Mouse (Mus musculus) liver, embryonic 13.5 days (tissue): ENCODE data around the gene Jdp2. TPM values are rescaled to one million over a fixed set of nuclear protein-coding genes. Genes with fewer than 3 reads are reported as not detected.

Experiments used
- ATAC-seq: fragments of 200-750 bp; cut with Nextera tagmentation; 2 replicates; pipeline ENCODE4 v1.8.0; 2017; ENCODE audit warnings: low read depth, mild to moderate bottlenecking, moderate number of reproducible peaks, moderate library complexity
- DNase-seq: peaks from one replicate; pipeline ENCODE4 v3.0.0; 2022
- H3K27ac ChIP-seq: fragments of 300-500 bp; sonication (generic); 2 replicates; pipeline ENCODE4 v1.5.1; 2015; ENCODE audit warnings: moderate library complexity, mild to moderate bottlenecking, inconsistent platforms
- H3K27me3 ChIP-seq: fragments of 300-500 bp; sonication (generic); 2 replicates; pipeline ENCODE4 v1.6.1; 2015; ENCODE audit warnings: mild to moderate bottlenecking, inconsistent platforms
- H3K36me3 ChIP-seq: fragments of 300-500 bp; sonication (generic); 2 replicates; pipeline ENCODE4 v1.6.1; 2015; ENCODE audit warnings: mild to moderate bottlenecking, inconsistent platforms
- H3K4me1 ChIP-seq: fragments of 300-500 bp; sonication (generic); replicated peaks from 2 replicates; pipeline ENCODE4 v1.6.1; 2015; ENCODE audit warnings: inconsistent platforms
- H3K4me2 ChIP-seq: fragments of 300-500 bp; sonication (generic); 2 replicates; pipeline ENCODE4 v1.6.1; 2015; ENCODE audit warnings: inconsistent platforms, mild to moderate bottlenecking, moderate library complexity
- H3K4me3 ChIP-seq: fragments of 300-500 bp; sonication (generic); replicated peaks from 2 replicates; pipeline ENCODE4 v1.5.1; 2015; ENCODE audit warnings: mild to moderate bottlenecking, inconsistent platforms
- H3K9ac ChIP-seq: fragments of 300-500 bp; sonication (generic); 2 replicates; pipeline ENCODE4 v1.6.1; 2015; ENCODE audit warnings: mild to moderate bottlenecking, inconsistent platforms
- H3K9me3 ChIP-seq: fragments of 300-500 bp; sonication (generic); replicated peaks from 2 replicates; pipeline ENCODE4 v1.6.1; 2016; ENCODE audit warnings: inconsistent platforms
- WGBS: fragments of 180-500 bp; shearing (Covaris S2); methylation state at CpG from one replicate; pipeline ENCODE4 v1.1.7; 2015; ENCODE audit not compliant: insufficient replicate concordance; 5-methylcytosine and 5-hydroxymethylcytosine counted together
- polyA plus RNA-seq: library from polyadenylated mRNA; unstranded; fragments of >200 nt; fragmentation: Nextera tagmentation; extraction: Ambion mirVana; gene quantifications from 2 replicates; pipeline ENCODE4 v1.2.1, GENCODE M21; 2015

Jdp2 gene
- polyA plus RNA-seq, 1 experiment from 2014 or later, result 0.12 TPM

- 21% methylated on average over 4 of the region's 4 CpGs for WGBS
- Histone ChIP-seq H3K27me3 (no peaks in the 10 kb centered on the region), H3K4me2 (no peak overlapping the region), H3K4me1 (peaks cover 6% of the 10 kb centered on the region), H3K9ac (no peak overlapping the region), H3K36me3 (no peaks in the 10 kb centered on the region), H3K9me3 (no peaks in the 10 kb centered on the region), H3K27ac (no peak overlapping the region), H3K4me3 (no peak overlapping the region)
- no peak for DNase-seq
- no peak for ATAC-seq
Measured at GRCm38 (mm10) chr12:85575496-85575840, 23.4 kb upstream of the Jdp2 start.

GRCm38 (mm10) chr12:85581261-85582066 lies 17.4 kb upstream of the Jdp2 start:
- ATAC-seq, result no peak
- 56% methylated on average over 15 of the region's 15 CpGs for WGBS

GRCm38 (mm10) chr12:85582067-85582316 lies 16.8 kb upstream of the Jdp2 start:
- H3K27me3 ChIP-seq, result no peaks in the 10 kb centered on the region
- WGBS, result 79% methylated on average over 5 of the region's 5 CpGs

More at GRCm38 (mm10) chr12:85581261-85582066, 17.4 kb upstream of the Jdp2 start:
- Histone ChIP-seq H3K27me3 (no peaks in the 10 kb centered on the region), H3K9me3 (no peaks in the 10 kb centered on the region), H3K4me1 (no peaks in the 10 kb centered on the region; the same call in 1 of the 2 replicates), H3K36me3 (no peaks in the 10 kb centered on the region), H3K4me3 (no peak overlapping the region), H3K4me2 (no peak overlapping the region), H3K27ac (no peak overlapping the region), H3K9ac (no peak overlapping the region)
- no peak for DNase-seq

GRCm38 (mm10) chr12:85585761-85586258 lies 13.0 kb upstream of the Jdp2 start:
- H3K27ac ChIP-seq, result no peak overlapping the region
- no peak overlapping the region for H3K9ac ChIP-seq
- H3K4me2 ChIP-seq, result no peak overlapping the region
- no peaks in the 10 kb centered on the region for H3K36me3 ChIP-seq
- DNase-seq, result no peak
- no peak overlapping the region for H3K4me3 ChIP-seq
- H3K9me3 ChIP-seq, result no peaks in the 10 kb centered on the region
- 63% methylated on average over 11 of the region's 11 CpGs for WGBS
- no peak for ATAC-seq
- H3K4me1 ChIP-seq, result no peaks in the 10 kb centered on the region; the same call in 1 of the 2 replicates
- no peaks in the 10 kb centered on the region for H3K27me3 ChIP-seq

More at GRCm38 (mm10) chr12:85582067-85582316, 16.8 kb upstream of the Jdp2 start:
- H3K4me1 ChIP-seq, result no peaks in the 10 kb centered on the region; the same call in 1 of the 2 replicates
- H3K4me2 ChIP-seq, result no peak overlapping the region
- H3K9me3 ChIP-seq, result no peaks in the 10 kb centered on the region
- H3K36me3 ChIP-seq, result no peaks in the 10 kb centered on the region
- DNase-seq (no peak), ATAC-seq (no peak)
- no peak overlapping the region for H3K4me3 ChIP-seq
- H3K27ac ChIP-seq, result no peak overlapping the region
- H3K9ac ChIP-seq, result no peak overlapping the region

GRCm38 (mm10) chr12:85589870-85590382 lies 8.9 kb upstream of the Jdp2 start:
- no peak for ATAC-seq
- no peak overlapping the region for H3K9ac ChIP-seq
- no peaks in the 10 kb centered on the region; the same call in 1 of the 2 replicates for H3K4me1 ChIP-seq
- WGBS, result 53% methylated on average over 5 of the region's 5 CpGs
- H3K27me3 ChIP-seq, result no peaks in the 10 kb centered on the region
- H3K4me3 ChIP-seq, result no peak overlapping the region
- H3K4me2 ChIP-seq, result no peak overlapping the region
- H3K9me3 ChIP-seq, result no peaks in the 10 kb centered on the region
- no peak for DNase-seq
- H3K36me3 ChIP-seq, result no peaks in the 10 kb centered on the region
- no peak overlapping the region for H3K27ac ChIP-seq

- no peak overlapping the region for H3K9ac ChIP-seq
- WGBS, result 15% methylated on average over 9 of the region's 9 CpGs
- ATAC-seq, result no peak
Measured at GRCm38 (mm10) chr12:85592943-85593342, 5.9 kb upstream of the Jdp2 start.

GRCm38 (mm10) chr12:85594390-85594789 lies 4.4 kb upstream of the Jdp2 start:
- Histone ChIP-seq H3K4me3 (no peak overlapping the region), H3K4me2 (no peak overlapping the region), H3K9ac (no peak overlapping the region), H3K27ac (no peak overlapping the region), H3K36me3 (no peaks in the 10 kb centered on the region), H3K9me3 (no peaks in the 10 kb centered on the region), H3K27me3 (peaks cover 39% of the 10 kb centered on the region), H3K4me1 (peaks cover 6% of the 10 kb centered on the region)
- ATAC-seq (no peak), DNase-seq (no peak)
- whole genome bisulfite sequencing, result 62% methylated on average over 2 of the region's 2 CpGs

More at GRCm38 (mm10) chr12:85592943-85593342, 5.9 kb upstream of the Jdp2 start:
- Histone ChIP-seq H3K27ac (no peak overlapping the region), H3K36me3 (no peaks in the 10 kb centered on the region), H3K9me3 (no peaks in the 10 kb centered on the region), H3K4me2 (no peak overlapping the region), H3K27me3 (peaks cover 25% of the 10 kb centered on the region), H3K4me1 (peaks cover under 1% of the 10 kb centered on the region), H3K4me3 (no peak overlapping the region)
- DNase-seq, result no peak

GRCm38 (mm10) chr12:85598053-85598452 lies 774 bp upstream of the Jdp2 start:
- WGBS, result 47% methylated on average over 11 of the region's 11 CpGs
- H3K9ac ChIP-seq, result no peak overlapping the region
- no peak overlapping the region for H3K27ac ChIP-seq
- H3K27me3 ChIP-seq, result peaks cover 76% of the 10 kb centered on the region
- H3K4me1 ChIP-seq, result peaks cover 27% of the 10 kb centered on the region
- DNase-seq, result no peak
- no peak for ATAC-seq
- no peaks in the 10 kb centered on the region for H3K9me3 ChIP-seq
- H3K36me3 ChIP-seq, result no peaks in the 10 kb centered on the region
- H3K4me3 ChIP-seq, result peak overlapping the region; percentile 64; the same call in 1 of the 2 replicates
- peak overlapping the region; percentile 71 for H3K4me2 ChIP-seq

- Histone ChIP-seq H3K27ac (0 out of 2 replicates have a peak overlapping the region, but pooled peaks have one; percentile 34), H3K9me3 (no peaks in the 10 kb centered on the region), H3K4me2 (peak overlapping the region; percentile 71), H3K4me3 (peak overlapping the region; percentile 64), H3K4me1 (peaks cover 33% of the 10 kb centered on the region), H3K36me3 (no peaks in the 10 kb centered on the region), H3K27me3 (peaks cover 82% of the 10 kb centered on the region), H3K9ac (peak overlapping the region; percentile 65)
- 2% methylated on average over 43 of the region's 49 CpGs for WGBS
- no peak for DNase-seq
- ATAC-seq, result peak; percentile 32; the same call in 1 of the 2 replicates
Measured at GRCm38 (mm10) chr12:85599478-85600152, 788 bp downstream of the Jdp2 start.

GRCm38 (mm10) chr12:85600637-85601036 lies 1.8 kb downstream of the Jdp2 start:
- ATAC-seq (no peak), DNase-seq (no peak)
- H3K4me2 ChIP-seq, result peak overlapping the region; percentile 71
- no peak overlapping the region for H3K27ac ChIP-seq
- no peaks in the 10 kb centered on the region for H3K9me3 ChIP-seq
- no peaks in the 10 kb centered on the region for H3K36me3 ChIP-seq
- H3K9ac ChIP-seq, result 0 out of 2 replicates have a peak overlapping the region, but pooled peaks have one; percentile 13
- peaks cover 79% of the 10 kb centered on the region for H3K27me3 ChIP-seq
- peak overlapping the region; percentile 64 for H3K4me3 ChIP-seq
- H3K4me1 ChIP-seq, result peaks cover 33% of the 10 kb centered on the region
- WGBS, result 43% methylated on average over 7 of the region's 7 CpGs

- Histone ChIP-seq H3K9me3 (no peaks in the 10 kb centered on the region), H3K4me1 (peaks cover 33% of the 10 kb centered on the region), H3K27me3 (peaks cover 71% of the 10 kb centered on the region), H3K36me3 (no peaks in the 10 kb centered on the region), H3K9ac (no peak overlapping the region), H3K4me3 (no peak overlapping the region), H3K4me2 (no peak overlapping the region), H3K27ac (no peak overlapping the region)
- ATAC-seq, result no peak
- DNase-seq, result no peak
- WGBS, result 73% methylated on average over 6 of the region's 6 CpGs
Measured at GRCm38 (mm10) chr12:85601531-85601930, 2.7 kb downstream of the Jdp2 start.
